Mouse (Mus musculus): ENCODE measurements around the gene Lmbr1l.

Gene Lmbr1l

DNA sequence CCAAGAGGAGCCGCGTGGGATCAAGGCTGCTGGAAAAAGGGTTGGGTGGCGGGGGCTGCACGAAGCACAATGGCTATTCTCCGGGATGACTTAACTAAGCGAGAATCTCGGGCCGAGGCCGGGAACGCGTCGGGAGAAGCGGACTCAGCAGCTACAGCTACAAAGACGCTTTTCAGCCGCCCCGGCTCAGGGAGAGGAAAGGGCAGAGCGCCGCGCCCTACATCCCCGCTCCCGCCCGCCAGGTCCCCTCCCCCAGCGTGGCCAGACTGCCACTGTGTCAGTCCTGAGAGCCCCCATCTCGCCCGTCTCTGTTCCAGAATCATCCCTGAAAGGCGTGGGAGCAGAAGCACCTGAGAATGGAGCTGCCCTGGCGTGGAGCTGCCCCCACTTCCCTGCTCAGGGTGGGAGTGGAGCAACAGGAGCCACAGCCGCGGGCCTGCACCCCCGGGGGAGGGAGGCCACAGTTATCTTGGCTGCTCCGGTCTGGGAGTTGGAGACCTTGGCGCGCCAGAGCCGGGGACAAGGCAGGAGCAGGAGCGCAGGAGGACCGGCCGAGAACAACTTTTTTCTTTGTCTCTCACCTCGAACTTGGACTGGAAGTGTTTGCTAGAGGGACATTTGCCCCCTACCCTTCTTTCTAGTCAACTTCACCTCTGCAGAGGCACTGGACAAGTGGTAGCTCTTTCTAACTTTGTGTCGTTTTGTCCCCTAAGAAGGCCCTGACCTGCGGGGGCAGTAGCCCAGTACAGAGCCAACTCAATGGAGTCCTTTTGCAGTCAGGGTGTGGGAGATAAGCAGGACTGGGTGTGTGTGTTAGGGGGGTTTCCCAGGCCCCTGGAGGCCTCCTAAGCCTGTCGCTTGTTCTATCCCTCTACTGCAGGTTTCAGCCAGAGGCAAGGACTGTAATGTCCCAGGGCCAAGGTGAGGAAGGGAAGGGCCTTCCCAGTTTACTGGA is 22.1 kb downstream of the Lmbr1l start:
- no peak for DNase-seq (ENCODE audit: low read depth, low spot score)

DNA sequence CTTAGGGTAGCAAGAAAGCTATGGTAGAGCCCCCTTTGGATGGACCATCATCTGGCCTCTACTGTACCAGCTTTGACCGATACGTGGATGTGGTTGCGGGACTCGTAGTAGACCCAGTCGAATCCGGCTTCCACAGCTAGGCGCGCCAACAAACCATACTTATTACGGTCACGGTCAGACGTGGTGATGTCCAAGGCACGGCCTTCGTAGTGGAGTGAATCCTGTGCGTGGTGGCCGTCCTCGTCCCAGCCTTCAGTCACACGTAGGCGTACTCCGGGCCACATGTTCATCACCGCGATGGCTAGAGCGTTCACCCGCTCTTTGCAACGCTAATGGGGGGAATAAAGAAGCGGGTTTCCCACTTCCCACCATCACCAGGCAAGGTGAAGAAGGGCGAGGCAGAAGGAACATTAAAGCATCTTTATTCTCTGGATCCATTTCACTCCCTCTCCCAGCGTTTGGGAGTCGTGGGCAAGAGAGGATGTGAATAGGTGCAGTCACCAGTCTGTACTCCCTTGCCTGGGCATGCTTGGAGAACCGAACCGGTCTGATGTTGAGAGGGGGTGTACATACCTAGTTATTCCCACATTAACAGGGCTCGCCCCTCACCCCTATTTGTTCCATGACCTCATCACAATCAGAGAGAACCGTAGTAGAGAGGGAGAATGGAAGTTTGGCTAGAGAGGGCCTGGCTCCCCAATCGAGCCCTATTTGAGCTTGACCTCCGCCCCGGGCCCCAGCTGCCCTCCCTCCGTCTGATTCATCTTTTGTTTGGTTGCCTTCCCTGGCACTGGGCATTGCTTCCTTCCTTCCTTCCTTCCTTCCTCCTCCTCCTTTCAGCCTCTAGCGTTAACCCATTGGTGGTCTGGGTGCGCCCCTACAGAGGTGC is 23.0 kb downstream of the Lmbr1l start:
- DNase-seq (ENCODE audit: low read depth, low spot score): no peak

DNA sequence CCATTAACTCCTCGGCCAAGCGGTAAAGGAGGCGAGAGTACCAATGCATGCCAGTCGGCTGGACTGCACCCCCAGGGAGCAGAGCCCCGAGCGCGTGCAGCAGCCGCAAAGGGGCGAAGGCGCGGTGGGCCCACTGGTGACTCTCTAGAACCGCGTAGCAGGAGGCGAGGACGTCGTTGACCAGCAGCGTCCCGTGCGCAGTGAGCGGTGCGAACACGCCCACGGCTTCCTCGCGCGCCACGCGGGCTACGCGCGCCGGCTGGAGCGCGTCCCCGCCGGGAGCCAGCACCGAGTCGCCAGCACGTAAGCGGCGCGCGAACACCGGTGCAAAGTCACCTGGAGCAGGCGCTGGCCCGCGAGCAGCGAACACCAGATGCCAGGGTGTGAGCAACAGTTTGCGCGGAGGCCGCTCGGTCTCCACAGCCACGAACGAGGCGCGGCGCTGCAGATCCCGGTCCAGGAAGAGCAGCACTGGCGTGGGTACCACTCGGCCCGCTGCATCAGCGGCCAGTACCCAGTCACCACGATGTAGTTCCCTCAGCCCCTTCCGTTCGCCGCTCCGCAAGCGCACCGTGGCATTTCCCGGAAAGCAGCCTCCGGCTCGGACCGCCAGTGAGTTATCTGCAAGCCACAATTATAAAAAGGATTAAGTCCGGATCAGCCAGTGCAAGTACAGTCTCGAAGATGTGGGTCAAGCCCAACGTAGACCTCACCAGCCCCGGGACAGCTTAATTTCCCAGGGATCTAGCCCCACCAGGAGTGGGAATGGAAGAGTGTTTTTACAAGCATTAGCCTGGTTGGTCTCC is 23.9 kb downstream of the Lmbr1l start, which contains the start of gene Rhebl1:
Rhebl1 (minus strand) TSS at position 601 of the 806 bp plus-strand sequence.
- DNase-seq (ENCODE audit: low read depth, low spot score): peak; percentile 62

DNA sequence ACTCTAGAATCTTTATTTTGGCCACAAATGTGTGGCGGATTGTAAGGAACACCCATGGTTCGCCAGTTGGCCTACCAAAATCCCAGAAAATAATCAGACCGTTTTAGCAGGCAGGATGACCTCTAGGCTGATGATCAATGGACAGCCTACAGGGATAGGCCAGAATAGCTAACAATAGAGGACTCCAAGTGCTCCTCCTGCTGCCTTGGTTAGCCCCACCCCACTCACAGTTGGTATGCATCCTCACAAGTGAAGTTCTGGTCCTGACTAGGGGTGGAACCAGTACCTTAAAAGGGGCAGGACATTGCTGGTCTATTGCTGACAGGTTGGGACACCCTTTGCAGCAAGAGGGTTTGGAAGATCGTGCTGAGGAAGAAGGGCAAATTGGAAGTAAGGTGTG is 25.0 kb downstream of the Lmbr1l start:
- no peak for DNase-seq (ENCODE audit: low read depth, low spot score)

DNA sequence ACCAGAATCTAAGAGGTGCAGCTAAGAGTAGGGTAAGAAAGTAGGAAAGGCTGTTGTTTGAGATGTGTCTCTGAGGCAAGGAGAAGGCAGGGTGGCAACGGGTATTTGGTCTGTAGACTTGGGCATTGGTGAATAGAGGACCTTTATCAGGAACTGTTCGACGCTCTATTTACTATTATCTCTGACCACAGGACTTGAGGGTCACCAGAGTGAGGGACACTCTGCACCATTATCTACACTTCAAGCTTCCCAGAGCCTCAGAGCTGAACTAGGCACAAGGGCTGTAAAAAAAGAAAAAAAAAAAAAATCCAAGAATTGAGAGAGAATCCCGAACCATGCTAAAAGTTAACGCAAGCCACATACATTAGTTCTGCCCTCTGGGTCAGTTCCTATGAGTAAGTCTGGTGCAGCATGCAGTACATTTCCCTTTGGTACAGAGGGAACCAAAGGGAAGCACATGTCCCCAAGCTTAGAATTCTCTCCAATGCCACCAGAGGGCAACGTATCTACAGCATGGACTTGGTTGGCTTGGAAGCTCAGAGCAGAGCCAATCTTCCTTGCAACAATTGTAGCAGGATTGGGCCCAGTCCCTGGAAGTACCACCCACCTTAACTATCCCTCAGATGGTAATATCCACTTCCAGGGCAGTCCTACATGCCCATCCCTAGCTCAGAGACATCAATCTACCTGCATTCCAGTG is 26.0 kb downstream of the Lmbr1l start:
- DNase-seq (ENCODE audit: low read depth, low spot score): peak; percentile 80

DNA sequence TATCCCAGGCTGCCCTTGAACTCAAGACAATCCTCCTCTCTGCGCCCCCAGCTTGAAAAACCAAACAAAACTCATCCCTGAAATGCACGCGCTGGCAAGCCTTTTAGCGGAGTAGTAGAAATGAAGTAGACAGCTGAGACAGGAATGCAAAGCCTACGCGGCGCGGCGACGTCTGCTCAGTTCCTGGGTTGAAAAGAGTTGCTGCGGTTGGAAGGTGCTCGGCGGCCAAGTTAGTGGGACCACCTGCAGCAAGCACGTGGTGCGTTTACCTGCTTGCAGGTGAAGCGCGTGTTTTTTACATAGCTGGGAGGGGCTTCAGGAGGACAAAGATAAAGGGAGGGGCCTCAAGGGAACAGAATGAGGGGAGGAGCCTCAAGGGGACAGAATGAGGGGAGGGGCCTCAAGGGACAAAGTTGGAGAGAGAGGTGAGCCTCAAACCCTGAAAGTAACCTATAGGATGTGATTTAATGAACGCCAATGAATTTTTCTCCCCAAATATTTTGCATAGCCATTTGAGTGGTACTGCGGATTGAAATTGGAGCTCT is 26.8 kb downstream of the Lmbr1l start:
- no peak for DNase-seq (ENCODE audit: low read depth, low spot score)

DNA sequence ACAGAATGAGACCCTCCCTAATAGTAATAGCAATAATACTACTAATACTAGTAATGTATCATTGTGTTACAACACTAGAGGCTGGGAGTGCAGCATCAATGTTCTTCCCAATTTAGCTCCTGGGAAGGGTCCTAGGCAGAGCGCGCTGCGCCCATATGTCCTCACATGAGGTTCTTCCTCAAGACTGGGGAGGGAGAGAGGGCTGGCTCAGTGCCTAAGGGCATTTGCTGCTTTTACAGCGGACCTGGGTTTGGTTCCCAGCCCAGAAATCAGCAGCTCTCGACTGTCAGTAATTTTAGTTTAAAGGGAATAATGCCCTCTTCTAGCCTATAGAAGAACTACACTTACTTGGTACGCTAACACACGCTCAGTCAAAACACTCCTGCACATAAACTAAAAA is 30.5 kb downstream of the Lmbr1l start:
- no peak for DNase-seq (ENCODE audit: low read depth, low spot score)

DNA sequence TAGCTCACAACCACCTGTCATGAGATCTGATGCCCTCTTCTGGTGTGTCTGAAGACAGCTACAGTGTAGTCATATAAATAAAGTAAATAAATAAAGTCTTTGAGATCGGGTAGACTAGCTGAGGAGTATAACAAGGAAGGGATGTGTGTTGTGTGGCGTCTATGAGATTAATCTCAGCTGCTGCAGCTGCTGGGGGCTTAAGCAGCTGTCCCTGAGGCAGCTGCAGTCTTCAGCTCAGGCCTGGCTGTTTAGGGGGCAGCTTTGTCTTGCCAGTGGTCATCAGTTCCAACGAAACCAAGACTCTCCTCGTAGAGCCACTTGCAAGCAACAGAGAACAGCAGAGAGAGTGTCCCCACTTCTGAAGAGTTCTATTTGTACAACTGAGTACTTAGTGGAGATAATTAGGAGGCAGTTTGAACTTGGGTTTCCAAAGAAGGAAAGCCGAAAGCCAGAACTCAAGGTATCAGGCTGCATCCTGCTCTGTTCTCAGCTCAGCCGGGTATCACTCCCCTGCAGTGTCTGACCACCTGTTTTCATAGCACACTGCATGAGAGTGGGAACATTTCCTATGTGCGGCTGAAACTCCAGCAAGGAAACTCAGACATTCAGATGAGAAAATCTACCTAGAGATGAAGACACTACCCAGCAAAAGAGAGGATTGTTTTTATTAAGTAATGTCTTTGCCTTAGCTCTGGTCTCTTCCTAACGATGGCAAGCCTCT is 31.2 kb downstream of the Lmbr1l start:
- DNase-seq (ENCODE audit: low read depth, low spot score): no peak

DNA sequence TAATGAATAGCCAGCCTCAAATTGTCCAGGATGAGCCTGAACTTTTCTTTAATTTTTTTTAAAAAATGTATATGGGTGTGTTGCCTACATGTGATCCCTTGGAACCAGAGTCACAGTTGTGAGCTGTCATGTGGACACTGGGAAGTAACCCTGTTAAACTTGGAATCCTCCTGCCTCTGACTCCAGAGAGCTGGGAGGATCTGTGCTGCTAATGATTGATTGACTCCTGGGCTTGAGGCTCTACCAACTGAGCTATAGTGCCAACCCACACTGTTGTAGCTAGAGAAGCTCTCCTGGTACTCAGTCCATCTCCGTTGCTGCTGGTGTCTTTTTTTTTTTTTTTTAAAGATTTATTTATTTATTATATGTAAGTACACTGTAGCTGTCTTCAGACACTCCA is 33.9 kb downstream of the Lmbr1l start:
- DNase-seq (ENCODE audit: low read depth, low spot score): no peak

DNA sequence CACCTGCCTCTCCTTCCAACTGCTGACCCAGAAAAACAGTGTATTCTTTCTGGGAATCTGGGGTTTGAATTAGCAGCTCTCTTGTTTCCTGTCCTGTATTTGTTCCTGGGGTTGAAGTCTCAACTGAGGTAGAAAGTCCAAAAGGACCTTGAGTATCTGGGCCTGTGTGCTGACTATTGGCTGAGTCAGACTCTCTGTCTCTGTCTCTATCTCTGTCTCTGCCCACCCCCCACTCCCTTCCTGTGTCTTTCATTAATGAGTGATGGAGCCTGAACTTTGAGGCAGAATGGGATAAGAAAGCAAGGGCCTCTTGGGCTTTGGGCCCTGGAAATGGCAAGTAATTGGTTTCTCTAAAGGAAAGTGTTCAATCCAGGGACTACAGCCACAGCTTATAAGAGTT is 34.4 kb downstream of the Lmbr1l start:
- no peak for DNase-seq (ENCODE audit: low read depth, low spot score)

DNA sequence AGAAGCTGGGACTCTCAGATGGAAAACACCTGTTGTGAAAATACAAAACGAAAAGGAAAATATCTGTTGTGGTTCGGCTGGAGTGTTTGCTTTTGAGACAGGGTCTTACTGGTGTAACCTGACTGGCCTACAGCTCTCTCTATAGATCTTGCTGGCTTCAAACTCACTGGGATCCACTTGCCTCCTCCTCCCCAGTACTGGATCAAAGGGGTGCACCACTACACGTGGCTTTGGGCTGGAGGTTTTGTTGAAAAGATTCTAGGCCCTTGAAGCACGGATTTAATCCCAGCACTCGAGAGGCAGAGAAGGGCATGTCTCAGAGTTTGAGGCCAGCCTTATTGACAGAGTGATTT is 36.4 kb downstream of the Lmbr1l start:
- DNase-seq (ENCODE audit: low read depth, low spot score): no peak

DNA sequence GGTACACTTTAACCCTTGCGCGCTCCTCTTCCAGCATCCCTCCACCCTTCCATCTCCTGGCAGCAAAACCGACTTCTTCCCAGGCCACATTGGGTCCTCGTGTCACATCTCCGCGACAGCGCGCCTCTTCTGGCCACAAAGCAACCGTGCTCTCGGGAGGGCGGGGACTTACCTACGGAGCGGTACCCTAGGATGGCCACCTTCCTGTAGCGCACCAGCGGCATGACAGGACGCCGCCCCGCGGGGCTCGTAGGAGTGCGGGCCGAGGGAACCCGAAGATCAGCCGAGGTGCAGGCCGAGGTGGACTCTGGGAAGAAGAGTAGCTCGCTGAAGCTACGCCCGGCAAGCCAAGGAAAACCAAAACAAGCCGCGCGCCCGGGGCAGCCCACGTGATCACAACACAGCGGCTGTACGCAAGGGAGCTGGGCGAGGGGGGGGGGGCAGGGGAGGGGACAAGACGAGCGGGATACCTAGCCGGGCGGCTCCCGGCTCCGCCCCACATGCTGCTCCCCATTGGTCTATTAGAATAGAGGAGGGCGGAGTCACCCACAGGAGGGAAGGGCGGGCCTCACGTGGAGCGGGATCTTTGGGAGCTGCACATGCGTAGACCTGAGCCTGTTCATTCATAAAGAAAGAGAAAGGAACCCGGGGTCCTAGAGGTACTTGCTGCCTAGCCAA is 36.9 kb downstream of the Lmbr1l start:
- peak; percentile 97 for DNase-seq (ENCODE audit: low read depth, low spot score)

DNA sequence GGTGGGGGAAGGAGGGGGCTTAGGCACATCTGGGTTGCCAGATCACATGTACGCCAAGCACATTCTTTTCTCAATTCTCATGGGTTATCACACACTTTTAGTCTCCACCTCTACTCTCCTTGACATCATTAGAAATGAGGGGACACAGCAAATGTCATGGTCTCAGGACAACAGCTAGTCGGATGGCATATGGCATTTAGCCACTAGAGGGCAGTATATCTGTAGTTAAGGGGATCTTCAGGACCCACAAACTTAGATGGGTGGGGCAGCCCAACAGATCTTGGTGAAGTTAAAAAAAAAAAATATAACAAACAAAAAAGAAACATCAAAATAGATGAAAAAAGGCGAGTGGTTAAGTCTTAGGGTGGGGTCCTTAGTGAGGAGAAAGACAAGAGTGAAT is 40.7 kb downstream of the Lmbr1l start:
- DNase-seq (ENCODE audit: low read depth, low spot score): peak; percentile 80

DNA sequence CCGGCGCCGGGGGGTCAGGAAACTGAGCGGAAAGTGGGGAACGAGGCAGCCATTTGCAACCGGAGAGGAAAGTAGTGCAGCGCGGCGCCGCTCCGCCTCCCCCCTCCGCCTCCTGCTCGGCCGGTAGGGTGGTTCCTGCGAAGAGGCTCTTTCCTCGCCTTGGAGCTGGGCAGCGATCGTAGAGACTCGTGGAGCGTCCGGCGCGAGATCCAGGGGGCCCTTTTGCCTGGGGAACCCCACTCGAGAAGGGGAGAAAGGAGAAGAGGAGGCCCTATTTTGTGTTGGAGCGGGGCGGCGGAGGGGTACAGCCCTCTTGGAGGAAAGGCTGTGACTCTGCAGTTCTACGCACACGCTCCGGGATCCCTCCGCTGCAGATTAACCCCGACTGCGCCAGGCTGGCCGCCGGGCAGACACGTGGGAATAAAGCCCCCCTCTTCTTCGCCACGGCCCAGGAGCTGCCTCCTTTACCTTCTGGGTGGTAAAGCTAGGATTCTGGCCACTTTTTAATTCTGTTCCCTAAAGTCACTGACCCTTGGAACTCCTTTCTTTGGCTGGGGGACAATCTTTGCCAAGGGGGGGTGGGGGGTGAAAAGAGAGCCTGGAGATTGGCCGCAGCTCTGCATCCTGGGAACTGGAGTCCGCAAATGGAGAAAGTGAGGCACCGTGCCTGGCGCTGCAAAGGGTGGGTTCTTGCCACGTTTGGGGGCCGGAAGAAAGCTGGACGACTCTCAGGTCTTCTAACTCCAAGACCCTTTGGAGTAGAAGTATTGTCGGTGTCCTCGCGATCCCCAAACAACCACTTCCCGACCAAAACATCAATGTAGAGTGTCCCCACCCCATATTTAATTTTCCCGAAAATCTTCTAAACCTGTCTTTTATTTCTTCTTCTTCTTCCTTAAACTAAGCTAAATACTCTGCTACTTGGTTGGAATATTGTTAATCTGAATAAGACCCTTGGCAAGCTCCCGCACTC is 45.8 kb downstream of the Lmbr1l start:
- peak; percentile 95 for DNase-seq (ENCODE audit: low read depth, low spot score)

DNA sequence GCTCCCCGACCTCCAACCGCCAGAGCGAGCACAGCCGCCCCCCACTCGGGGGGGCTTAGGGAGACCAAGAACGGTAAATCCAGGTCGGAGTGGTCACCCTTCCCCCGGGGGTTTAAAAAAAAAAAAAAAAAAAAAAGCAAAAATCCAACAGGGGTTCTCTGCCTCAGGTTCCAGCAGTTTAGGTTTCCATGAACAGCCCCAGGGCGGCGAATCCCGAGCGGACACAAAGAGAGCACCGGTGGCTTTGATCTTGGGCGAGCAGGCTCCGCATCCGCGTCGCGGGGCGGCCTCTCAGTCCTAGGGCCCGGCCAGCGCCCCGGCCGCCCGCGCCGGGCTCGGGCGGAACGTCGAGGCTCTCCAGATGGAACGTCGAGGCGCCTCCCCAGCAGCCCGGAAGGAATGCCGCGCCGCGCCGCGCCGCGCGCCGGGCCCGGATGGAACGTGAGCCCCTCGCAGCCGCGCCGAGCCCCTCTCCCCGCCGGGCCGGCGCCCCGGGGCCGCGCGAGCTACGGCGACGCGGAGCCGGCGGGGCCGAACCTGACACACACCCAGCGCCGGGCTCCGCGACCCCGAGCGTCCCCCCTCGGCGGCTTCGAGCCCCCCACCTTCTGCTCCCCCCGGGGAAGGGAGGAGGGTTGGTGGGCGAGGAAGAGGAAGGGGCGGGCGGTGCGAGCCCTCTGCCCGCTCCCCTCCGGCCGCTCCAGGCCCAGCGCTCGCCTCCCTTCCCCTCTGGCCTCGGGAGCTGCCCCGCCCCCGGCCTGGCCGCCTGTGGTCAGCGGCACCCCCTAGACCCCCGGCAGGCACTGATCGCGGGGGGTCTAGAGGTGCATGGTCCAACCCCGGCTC is 46.7 kb downstream of the Lmbr1l start, which contains the start of gene Kmt2d:
Kmt2d (minus strand) TSS at position 135 of the 846 bp plus-strand sequence.
- DNase-seq (ENCODE audit: low read depth, low spot score): peak; percentile 62

DNA sequence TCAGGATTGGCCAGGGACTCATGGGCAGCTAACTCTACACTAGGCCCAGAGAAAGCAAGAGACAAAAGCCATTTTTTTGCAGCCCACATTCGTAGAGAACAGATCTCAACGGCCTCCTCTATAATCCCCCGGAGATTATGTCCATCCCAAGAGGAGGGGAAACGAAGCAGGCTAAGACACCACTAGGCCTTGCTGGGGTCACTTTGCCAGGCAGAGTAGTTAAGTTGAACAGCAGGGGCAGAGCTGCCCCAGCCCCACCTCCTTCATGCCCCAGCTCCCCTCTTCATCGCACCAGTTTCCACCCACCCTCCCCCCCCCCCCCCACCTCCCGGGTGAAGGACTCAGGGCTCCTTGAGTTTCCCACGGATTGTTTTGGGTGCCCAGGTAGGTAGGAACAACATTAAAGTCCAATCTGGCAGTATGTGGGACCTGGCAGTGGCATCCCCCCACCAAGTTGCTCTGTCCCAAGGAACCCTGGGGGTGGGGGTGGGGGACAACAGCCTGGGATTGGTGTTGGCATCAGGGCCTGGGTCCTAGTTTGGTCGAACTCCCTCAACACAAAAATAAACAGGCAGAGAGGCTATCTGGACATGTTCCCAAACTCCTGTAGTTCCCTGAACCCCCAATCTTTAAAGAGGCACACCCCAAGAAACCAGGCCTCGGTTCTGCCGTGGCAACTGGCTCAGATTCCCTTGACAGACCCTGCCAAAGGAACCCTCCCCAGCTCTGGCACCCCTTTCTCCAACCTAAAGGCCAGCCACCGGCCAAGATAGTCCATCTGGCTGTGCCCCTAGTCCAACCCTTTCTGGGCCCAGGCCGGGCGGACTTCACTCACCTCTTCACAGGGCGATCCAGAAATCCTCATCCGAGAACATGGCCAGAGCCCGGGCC is 47.6 kb downstream of the Lmbr1l start:
- DNase-seq (ENCODE audit: low read depth, low spot score): no peak
